Mouse (Mus musculus) G1E (cell line): ENCODE results near the gene Babam1.

ENCODE experiments used
- CTCF ChIP-seq: IDR thresholded peaks from 2 replicates; pipeline ENCODE4 v1.5.1; 2012; ENCODE audit warnings: low read depth, low read length, inconsistent platforms, mixed read lengths
- GATA1 ChIP-seq: IDR thresholded peaks from 2 replicates; pipeline ENCODE4 v1.6.1; 2012; ENCODE audit warnings: borderline replicate concordance, low read length, inconsistent platforms, mixed read lengths
- POLR2AphosphoS5 ChIP-seq: IDR thresholded peaks from 2 replicates; pipeline ENCODE4 v1.6.1; 2012; ENCODE audit warnings: low read depth, low read length, inconsistent platforms; ENCODE audit not compliant: insufficient replicate concordance
- TAL1 ChIP-seq: conservative IDR thresholded peaks from 2 replicates; pipeline ENCODE4 v1.6.1; 2012; ENCODE audit warnings: low read depth, low read length, inconsistent platforms, mixed read lengths

GRCm38 (mm10) chr8:71388267-71388666 lies 8.4 kb upstream of the Babam1 start:
- TF ChIP-seq TAL1 (no peak), CTCF (no peak), POLR2AphosphoS5 (no peak), GATA1 (no peak)
